Mouse (Mus musculus) megakaryocyte-erythroid progenitor cell, adult 5-6 weeks (primary cell): ENCODE data around the gene Lgals8. TPM values are rescaled to one million over a fixed set of nuclear protein-coding genes. Genes with fewer than 3 reads are reported as not detected.
A peak's percentile ranks its signal among the peaks of the same experiment; 100 is the strongest.
"Not testable (repeated sequence)": the region's sequence is repeated elsewhere in the genome, so short reads cannot be mapped to it uniquely, and the experiment has no call there.

Experiments used
- ATAC-seq: replicated peaks from 2 replicates; pipeline ENCODE4 v1.8.0; 2016; ENCODE audit warnings: mild to moderate bottlenecking, inconsistent platforms; ENCODE audit not compliant: severe bottlenecking, poor library complexity, low FRiP score, low TSS enrichment
- total RNA-seq, 2 experiments: library from RNA; stranded (forward) in 1 of 2; stranded (reverse) in 1 of 2; fragments of 200-1000, 215-1000 nt in 1 of 2; fragments of >200 nt in 1 of 2; fragmentation: Nextera tagmentation in 1 of 2; gene quantifications; 2 replicates each; pipeline ENCODE4 v1.2.3; 2014 to 2017

The Lgals8 gene
- 23.0 and 39.7 TPM in 2 replicates for total RNA-seq (2014; fragmentation: Nextera tagmentation)
- 21.7 and 50.3 TPM in 2 replicates for total RNA-seq (2017)

DNA sequence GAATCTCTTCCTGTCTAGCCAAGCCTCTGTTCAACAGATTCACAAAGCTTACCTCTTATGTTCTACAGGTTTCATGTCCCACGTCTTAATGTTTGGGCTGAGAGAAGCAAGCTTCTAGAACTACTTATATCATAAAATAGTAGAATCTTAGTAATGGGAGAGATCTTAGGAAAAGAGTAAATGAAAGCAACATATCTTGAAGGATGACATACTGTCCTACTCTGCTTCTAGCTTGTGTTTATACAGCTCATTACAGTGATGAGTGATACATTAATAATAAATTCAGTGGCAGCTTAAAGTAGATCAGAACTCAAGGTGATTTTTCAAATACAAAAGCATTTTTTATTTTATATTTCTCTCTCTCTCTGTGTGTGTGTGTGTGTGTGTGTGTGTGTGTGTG, at the start of gene Lgals8:
Lgals8 (minus strand) TSS at position 101 of the 400 bp plus-strand sequence.
- no peak for ATAC-seq

DNA sequence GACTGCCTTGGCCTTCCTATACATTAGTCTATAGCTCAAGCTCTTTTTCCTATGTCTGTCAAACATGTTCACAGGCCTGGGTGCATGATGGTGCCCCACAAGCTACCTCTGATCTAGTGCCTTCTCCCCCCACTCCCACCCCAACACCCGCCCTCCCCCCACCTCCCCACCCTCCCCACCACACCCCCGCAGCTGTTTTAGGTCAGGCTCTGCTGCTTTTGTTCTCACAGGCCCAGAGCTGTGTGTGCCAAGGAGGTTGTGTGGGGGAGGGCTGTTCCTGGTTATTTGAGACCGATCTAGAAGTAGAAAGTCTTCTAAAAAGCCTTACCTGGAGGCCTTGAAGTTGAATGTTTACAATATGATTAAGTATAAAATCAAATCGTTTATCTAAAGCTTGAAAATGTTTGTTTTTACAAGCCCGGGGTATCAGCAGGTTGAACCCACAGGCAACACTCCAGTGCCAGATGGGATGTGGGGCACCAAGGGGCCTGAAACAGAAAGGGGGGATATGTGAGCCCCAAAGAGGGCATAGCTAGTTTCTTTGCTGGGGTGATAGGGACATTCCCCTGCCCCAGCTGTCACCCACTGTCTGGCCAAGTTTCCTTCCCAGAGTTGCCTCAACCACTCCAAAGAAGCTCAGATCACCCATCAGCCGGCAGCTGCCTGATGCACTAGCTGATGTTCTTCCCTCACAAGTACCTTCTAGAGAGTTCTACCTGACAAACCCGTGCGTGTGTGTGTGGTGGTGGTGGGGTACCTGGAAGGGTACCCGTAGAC, 46.6 kb upstream of the Lgals8 start:
- ATAC-seq: no peak

DNA sequence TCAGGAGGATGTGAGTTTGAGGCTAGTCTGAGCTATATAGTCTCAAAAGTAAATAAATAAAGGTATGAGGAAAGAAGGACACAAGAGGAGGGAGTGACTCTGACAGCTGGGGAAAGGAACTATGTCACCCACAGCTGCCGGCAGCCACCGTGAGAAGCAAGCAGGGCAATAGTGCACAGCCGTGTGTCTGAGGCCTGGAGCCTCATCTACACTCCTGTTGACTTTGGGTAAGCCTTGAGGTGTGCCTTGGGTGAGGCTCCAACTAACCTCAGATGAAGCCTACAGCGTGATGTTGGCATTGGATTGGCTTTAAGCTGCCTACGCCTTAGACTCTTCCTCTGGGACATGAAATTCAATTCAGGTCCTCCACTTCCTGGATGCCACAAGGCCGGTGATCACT, 45.3 kb upstream of the Lgals8 start:
- ATAC-seq: no peak

DNA sequence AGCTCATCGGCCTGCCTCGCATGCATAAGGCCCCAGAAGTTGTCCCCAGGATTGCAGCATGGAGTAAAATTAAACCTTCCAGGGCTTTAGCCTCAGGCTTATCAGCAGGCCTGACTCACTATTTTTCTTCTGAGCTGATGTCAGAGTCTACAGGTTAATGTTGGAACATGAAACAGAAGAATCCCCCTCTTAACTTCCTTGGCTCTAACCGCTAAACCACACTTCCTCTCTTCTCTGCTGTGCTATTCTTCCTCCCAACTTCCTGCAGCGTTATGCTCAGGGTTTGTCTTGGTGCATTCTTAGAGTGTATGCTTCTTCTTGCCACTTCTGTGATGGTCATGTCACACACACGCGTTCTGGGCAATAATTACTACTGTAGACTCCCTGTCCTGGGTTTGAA, 42.7 kb upstream of the Lgals8 start:
- no peak for ATAC-seq

DNA sequence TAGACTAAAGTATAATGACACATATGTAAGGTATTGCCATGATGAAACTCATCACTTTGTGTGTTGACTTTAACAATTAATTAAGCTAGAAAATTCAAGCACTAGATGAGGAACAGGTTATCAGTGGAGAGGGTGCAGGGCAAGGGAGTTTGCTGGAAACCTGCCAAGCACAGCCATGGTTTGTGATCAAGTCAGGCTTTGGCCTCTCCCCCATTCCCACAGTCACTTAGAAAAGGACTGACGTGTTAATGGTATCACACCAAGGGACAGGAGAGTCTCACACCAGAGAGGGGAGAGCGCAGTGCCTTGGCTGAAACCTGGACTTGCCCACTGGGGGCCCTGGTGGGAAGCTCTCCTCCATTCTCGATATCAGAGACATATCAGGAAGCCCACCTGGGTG, 40.6 kb upstream of the Lgals8 start:
- ATAC-seq: peak; percentile 53

DNA sequence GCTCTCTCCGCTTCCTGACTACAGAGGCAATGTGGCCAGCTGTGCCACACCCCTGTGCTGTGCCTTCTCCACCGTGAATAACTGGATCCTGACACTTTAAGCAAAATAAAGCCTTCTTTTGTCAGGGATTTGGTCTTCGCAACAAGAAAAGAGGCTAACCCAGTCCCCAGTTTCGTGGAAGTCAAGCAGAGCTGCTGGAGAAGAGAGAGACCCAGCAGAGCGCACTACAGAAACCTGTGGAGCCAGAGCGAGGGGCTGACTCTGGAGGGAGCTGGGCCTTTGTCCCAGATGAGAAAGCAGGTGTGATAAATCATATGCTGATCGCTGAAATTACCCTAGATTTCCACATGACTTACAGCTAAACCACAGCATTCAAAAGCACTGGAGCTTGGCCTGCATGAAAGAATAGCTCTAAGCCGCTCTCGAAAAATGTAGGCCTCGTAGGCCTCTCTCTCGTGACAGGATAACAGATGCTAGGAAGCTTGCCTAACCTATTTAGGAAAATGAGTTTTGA, 38.6 kb upstream of the Lgals8 start:
- ATAC-seq: no peak

DNA sequence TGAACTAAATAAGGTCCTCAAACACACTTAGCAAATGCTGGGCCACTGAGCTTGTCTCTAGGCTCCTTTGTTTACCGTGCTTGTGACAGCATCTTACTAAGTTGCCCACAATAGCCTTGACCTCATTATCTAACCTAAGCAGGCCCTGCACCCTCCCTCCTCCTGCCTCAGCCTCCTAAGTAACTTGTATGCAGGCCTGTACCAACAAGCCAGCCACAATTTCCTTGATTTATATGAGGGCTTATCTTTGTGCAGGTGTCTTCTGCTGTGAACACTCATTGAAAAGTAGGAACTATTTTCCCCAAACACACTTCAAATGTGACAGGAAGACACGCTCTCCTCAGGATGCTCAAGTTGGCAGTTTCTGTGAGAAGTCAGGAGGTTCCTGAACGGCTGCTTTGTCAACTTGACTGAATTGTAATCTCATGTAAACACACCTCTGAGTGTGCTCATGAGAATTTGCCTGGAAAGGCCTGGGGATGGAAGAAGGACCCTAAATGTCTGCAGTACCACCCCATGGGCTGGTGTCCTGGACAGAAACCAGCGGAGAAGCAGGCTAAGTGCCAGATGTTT, 38.0 kb upstream of the Lgals8 start:
- ATAC-seq: peak; percentile 90

DNA sequence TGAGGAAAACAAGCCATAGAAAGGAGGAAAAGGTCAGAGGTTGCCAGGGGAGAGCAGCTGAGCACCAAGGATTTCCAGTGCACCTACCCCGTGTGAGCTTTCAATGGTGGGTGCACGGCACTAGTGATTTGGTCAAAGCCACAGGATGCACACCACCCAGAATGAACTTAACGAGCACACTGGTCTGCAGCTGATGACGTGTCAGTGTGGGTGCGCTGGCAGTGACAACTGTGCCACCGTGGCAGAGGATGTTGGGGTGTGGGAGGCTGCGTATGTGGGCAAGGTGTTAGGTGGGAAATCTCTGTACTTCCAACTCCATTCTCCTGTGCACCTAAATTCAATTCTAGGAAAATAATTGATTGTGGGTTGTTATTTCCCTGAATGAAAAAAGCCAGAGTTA, 34.4 kb upstream of the Lgals8 start:
- no peak for ATAC-seq

DNA sequence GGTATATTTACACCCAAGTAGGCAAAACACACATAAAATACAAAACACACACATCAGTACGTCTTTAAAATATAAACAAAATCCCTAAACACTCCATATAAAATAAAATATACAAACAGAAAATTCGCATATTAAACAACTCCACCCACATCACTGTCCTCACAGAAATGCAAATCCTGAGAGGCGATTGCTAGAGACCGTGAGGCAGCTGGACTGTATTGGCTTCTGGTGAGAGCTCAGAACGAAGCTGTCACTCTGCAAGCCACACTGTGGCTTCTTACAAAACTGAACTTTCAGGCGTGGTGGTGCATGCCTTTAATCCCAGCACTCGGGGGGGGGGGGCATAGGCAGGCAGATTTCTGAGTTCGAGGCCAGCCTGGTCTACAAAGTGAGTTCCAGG, 33.1 kb upstream of the Lgals8 start:
- ATAC-seq: no peak

DNA sequence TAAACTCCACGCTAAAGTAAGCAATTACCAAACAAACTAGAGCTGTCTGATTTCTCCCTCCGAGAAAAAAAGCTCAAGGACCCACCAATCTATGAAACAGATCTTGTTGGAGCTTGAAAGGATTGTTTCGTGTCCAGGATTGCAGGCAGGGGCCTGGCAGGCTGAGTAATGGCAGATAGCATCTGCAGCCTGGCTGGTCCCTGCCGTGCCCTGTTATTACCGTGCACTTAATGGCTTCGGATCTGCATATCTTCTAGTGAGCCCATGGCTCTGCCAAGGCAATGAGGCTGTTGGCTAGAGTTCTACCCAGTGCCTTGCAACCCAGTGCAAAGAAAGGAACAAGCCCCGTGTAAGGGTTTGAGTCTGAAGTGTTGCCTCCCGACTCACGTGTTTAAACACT, 30.0 kb upstream of the Lgals8 start:
- ATAC-seq: no peak

DNA sequence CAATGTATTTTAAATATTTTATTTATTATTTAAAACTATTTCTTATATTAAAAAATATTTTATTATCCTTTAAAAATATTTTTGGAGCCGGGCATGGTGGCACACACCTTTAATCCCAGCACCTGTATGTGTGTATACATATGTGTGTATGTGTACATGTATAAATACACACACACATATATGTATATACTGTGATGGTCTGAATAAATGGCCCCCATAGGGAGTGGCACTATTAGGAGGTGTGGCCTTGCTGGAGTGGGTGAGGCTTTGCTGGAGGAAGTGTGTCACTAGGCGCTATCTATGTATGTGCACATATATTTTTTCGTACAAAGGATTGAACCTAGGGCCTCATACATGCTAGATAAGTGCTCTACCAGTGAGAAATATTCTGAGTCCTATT, 27.8 kb upstream of the Lgals8 start:
- no peak for ATAC-seq

DNA sequence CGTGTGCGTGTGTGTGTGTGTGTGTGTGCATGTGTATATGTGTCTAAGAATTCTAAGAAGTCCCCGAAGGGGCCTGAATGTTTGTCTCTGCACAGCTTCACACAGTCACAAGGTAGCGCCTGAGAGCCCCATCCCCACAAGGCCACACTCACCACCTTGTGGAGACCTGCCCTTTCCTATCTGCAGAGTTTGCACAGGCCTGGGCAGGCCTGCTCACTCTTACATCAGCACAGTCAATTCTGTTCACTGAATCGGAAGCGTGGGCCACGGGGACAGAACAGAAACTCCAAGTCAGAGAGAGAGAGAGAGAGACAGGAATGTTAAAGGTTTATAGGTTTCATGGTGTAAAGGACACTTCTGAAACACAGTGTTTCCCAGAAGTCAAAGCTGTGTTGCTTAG, 20.9 kb upstream of the Lgals8 start:
- ATAC-seq: no peak

DNA sequence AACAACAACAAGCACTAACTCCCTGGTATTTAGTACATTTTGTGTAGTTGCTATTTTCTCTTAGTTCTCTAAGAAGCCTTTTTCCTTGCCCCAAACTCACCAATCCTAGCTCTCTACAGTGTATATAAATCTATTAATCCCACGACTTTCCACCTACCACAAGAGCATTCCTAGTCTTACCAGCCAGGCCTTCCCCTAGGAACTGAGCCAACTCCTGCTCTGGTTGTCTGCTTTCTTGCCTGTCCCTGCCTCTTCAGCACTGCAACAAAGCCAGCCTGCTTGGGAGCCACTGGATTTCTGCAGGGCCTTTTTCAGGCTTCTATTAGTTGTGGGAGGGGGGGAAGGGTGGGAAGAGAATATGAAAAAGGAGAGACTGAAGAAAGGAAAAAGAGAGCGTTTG, 20.5 kb upstream of the Lgals8 start:
- no peak for ATAC-seq

DNA sequence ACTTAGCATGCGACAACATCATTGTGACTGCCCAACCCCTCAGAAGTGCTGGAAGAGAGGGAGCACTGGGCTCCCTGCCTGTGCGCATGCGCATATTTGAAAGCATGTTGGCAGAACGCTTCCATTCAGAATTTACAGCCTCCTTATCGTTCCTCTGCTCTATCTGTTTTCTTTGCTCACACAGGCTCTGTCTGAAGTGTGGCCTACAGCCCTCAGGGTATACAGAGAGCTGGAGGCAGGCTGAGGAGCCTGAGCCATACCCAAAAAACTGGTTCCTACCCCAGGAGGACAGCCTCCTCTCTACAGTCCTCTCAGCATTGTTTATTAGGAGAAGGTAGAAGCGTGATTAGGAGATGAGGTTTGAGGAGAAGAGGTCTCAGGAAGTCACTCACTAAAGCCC, 15.1 kb upstream of the Lgals8 start:
- no peak for ATAC-seq

DNA sequence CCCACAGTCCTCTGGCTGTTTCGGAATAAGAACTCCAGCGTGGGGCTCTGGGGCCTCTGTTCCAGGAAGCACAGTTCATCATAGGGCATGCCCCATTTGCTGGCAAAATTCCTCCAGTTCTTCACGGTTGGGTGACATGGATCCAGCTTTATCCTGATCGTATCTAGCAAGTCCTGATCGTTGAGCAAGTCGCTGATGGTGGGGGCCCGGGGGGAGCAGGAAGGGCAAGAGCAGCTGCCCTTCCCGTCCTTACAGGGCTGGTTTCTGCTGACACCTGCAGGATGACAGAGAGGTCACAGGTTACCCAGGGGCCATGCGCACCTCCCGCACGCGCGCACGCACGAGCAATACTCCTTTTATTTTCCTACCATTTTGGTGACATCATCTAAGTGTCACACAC, 13.6 kb upstream of the Lgals8 start:
- no peak for ATAC-seq

DNA sequence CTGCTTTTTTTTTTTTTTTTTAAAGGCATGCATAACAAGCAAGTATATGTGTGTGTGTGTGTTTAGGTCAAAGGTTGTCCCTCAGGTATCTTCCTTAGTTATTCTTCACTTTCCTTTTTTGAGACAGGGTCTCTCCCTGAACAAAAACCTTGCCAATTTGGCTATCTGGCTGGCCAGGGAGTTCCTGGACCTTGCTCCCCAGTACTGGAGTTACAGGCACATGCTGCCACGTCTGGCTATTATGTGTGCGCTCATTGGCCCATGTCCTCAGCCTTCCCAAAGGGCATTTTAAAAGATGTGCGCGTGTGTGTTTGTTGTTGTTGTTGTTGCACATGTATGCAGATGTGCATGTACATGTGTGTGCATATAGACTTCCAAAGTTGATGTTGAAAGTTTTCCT, 12.1 kb upstream of the Lgals8 start:
- ATAC-seq: no peak

DNA sequence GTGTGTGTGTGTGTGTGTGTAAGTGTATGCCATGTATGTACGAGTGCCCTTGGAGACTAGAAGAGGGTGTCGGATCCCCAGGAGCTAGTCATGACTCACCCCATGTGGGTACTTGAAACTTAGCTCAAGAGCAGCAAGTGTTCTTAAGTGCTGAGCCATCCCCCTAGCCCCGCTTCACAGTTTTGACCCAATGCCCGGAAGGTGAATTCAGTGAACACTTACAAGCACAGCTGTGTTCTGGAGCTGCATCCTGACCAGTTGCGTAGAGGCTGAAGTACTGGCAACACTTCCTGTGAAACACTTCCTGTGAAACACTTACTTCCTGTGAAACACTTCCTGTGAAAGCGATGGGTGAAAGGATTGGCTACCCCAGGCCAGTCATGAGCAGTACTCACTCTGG, 10.5 kb upstream of the Lgals8 start:
- no peak for ATAC-seq

DNA sequence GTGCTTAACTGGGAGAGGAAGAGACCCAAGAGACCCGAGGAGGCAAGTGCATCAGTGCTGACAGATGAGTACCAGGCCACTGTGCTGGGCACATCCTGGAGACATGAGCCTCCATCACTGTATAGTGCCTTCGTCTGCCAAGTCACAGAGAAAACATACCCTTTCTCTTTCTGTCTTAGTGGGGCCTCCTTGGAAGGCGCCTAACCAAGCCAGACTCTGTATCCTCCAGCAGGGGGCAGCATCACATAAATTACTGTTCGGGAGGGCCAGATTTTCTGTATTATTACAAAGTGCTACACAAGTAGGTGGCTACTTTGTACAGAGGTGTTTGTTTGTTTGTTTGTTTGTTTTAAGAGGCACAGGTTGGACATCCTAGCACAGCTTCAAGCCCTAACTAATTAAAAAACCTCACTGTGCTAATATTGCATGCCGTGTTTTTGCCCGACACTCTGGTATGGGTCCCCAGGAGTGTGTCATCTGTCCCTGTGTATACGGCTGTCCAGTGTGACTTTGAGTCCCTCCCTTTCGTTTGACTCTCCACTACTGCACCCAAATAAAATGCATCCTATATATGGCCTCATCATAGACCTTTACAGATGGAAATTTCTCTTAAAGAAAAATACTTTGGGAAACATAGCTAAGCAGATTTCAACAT, 9.1 kb upstream of the Lgals8 start:
- ATAC-seq: peak; percentile 75

DNA sequence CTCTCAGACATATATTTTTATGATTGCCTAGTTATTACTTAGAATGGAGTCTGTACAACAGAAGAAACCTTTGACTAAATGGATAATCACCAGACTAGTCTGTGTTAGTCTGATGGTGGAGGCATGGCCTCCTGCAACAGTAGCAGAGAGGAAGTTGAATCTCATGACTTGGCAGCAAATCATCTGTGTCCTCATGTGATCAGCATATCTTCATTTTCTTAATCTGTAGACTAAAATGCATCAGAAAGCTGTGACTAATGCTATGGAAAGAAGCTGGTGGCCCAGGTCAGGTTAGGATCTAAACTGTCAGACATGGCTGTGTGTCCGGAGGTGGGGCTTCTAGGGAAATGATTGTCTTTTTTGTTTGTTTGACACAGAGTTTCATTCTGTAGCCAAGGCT, 3.7 kb upstream of the Lgals8 start:
- peak; percentile 82 for ATAC-seq

DNA sequence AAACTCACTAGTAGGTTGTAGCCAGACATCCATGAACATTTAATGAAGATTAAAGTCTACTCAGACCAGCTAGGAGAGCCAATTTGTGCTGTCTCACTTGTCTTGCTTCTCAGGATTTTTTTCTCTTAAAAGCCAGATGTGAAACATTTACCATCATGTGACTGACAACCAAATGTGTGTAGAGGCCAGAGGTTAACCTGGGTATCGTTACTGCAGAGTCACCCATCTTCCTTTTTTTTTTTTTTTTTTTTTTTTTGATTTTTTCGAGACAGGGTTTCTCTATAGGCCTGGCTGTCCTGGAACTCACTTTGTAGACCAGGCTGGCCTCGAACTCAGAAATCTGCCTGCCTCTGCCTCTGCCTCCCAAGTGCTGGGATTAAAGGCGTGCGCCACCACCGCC, 585 bp downstream of the Lgals8 start:
- ATAC-seq: not testable (repeated sequence)

DNA sequence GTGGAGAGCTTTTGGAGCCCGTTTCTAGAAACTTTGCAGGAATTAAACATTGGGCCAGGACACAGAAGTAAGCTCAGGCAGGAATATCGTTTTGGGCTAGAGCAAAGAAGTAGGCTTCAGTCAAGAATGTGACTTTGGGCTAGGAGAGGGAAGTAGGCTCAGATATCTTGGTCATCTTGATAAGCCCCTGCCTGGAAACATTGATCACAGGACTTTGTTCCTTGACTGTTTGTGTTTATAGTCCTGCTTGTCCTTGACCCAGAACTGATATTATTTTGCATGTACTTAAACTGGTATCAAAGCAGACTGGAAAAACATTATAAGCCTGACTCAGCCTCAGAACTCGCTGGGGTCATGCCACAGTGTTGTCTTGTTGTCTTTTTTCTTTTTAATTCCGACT, 2.1 kb downstream of the Lgals8 start:
- no peak for ATAC-seq
